In the genomic region with DNA sequence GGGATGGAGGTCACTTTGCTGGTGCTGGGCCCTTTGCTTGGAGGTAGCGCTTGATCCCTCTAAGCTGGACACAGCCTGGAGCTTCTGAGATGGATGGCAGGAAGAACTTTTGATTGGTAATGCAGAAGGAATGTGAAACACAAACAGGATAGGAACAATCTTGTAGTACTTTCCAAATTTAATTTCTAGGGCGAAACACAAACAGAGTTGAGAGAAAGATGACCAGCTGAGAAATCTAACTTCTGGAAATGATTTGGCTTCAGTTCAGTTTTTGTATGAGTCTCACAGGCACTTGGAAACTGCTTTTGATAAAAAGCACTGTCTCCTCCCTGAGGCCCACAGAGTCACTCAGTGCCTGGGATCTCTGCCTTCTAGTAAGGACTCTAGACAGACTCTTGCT, we compare ENCODE assay signal across 15 mouse cellular contexts. TPM values are rescaled to one million over a fixed set of nuclear protein-coding genes. Genes with fewer than 3 reads are reported as not detected.
DNase-seq lines count a peak whose midpoint lies in the region; ATAC-seq and TF ChIP-seq lines count a peak whose summit lies in the region.
"Had no signal": no experiment of that assay in that cellular context is flagged by ENCODE, and none has a peak within 500 bp of the region (broad histone marks: within the 10 kb centered on the region; RNA-seq: fewer than 3 reads in every experiment).

No protein-coding gene starts in this region.

- DNase-seq in gastrocnemius, adult 18-20 months (ENCODE audit: low spot score), result peak; percentile 40
- no peak for DNase-seq in gastrocnemius, postnatal 4 days (ENCODE audit: low spot score in 2 of 2)
- peak; percentile 43 for DNase-seq in liver, adult 2 months (ENCODE audit: extremely low read depth, low read depth, low spot score)
- peak; percentile 24 for DNase-seq in kidney, postnatal 10 days
- DNase-seq in stomach, postnatal 0 days (ENCODE audit: low spot score), result no peak
- no peak for DNase-seq in cerebellum, postnatal 14 days
- DNase-seq in thymus, adult 18-20 months, result no peak
- DNase-seq: adrenal gland, postnatal 25 days; B cell, adult 2 months; cerebellum, adult 2 months; gastrocnemius, postnatal 10 days; liver, postnatal 0 days; spleen, adult 18-20 months had no signal

- TF ChIP-seq CTCF in liver, adult 2 months (IDR thresholded peaks at IDR 0.05; ENCODE audit: low read depth, low read length), result no peak
- no peak for TF ChIP-seq CTCF in stomach, postnatal 0 days (IDR thresholded peaks at IDR 0.05; ENCODE audit: low read depth)

- H3K4me2 ChIP-seq in liver, embryonic 12.5 days, result no peak overlapping the region
- H3K4me2 ChIP-seq in stomach, postnatal 0 days (replicated peaks; ENCODE audit: low read depth), result no peak overlapping the region

- no peak overlapping the region for H3K27ac ChIP-seq in liver, adult 2 months (replicated peaks; ENCODE audit: insufficient read depth, low read depth, low read length)
- H3K27ac ChIP-seq in liver, embryonic 12.5 days, result no peak overlapping the region
- peak overlapping the region; percentile 36; the same call in 1 of the 2 replicates for H3K27ac ChIP-seq in stomach, postnatal 0 days (replicated peaks)

- no peaks in the 10 kb centered on the region for H3K36me3 ChIP-seq in liver, adult 2 months (ENCODE audit: control insufficient read depth, insufficient read depth, low read length)
- H3K36me3 ChIP-seq in liver, embryonic 12.5 days, result no peaks in the 10 kb centered on the region
- H3K36me3 ChIP-seq in stomach, postnatal 0 days (ENCODE audit: control insufficient read depth, insufficient read depth, low read length), result no peaks in the 10 kb centered on the region

- WGBS in liver, adult 2 months, result 85% methylated on average over 2 of the region's 2 CpGs
- WGBS in liver, embryonic 12.5 days (ENCODE audit: insufficient replicate concordance), result 70% methylated on average over 2 of the region's 2 CpGs
- WGBS in stomach, postnatal 0 days, result 41% methylated on average over 2 of the region's 2 CpGs

- H3K79me2 ChIP-seq in liver, adult 2 months (ENCODE audit: control insufficient read depth, insufficient read depth, low read length), result no peaks in the 10 kb centered on the region

- TF ChIP-seq EP300 in stomach, postnatal 0 days (optimal IDR thresholded peaks at IDR 0.05), result no peak

- no peaks in the 10 kb centered on the region for H3K27me3 ChIP-seq in liver, adult 2 months (ENCODE audit: control insufficient read depth, insufficient read depth, low read length)
- H3K27me3 ChIP-seq in liver, embryonic 12.5 days (replicated peaks), result no peaks in the 10 kb centered on the region
- H3K27me3 ChIP-seq in stomach, postnatal 0 days (ENCODE audit: control insufficient read depth, insufficient read depth, low read length), result no peaks in the 10 kb centered on the region

- no peak for TF ChIP-seq POLR2A in liver, adult 2 months (IDR thresholded peaks at IDR 0.05; ENCODE audit: extremely low read depth, insufficient read depth, low read length)

- H3K9me3 ChIP-seq in liver, embryonic 12.5 days (replicated peaks), result no peaks in the 10 kb centered on the region
- H3K9me3 ChIP-seq in stomach, postnatal 0 days (ENCODE audit: control insufficient read depth, low read length), result no peaks in the 10 kb centered on the region

- H3K9ac ChIP-seq in liver, adult 2 months (ENCODE audit: low read depth, low read length), result no peak overlapping the region
- H3K9ac ChIP-seq in liver, embryonic 12.5 days, result no peak overlapping the region
- no peak overlapping the region for H3K9ac ChIP-seq in stomach, postnatal 0 days (ENCODE audit: low read length)
- H3K9ac ChIP-seq: liver, postnatal 0 days had no signal

- H3K4me3 ChIP-seq in liver, adult 2 months (ENCODE audit: insufficient read depth, low read depth, low read length), result no peak overlapping the region
- H3K4me3 ChIP-seq in liver, embryonic 12.5 days, result no peak overlapping the region
- H3K4me3 ChIP-seq in stomach, postnatal 0 days (ENCODE audit: low read depth, low read length), result no peak overlapping the region

- no peaks in the 10 kb centered on the region for H3K4me1 ChIP-seq in liver, adult 2 months (ENCODE audit: control insufficient read depth, insufficient read depth, low read length)
- H3K4me1 ChIP-seq in liver, embryonic 12.5 days, result no peaks in the 10 kb centered on the region
- H3K4me1 ChIP-seq in stomach, postnatal 0 days (replicated peaks; ENCODE audit: control insufficient read depth, insufficient read depth), result no peaks in the 10 kb centered on the region

- no peak for ATAC-seq in liver, embryonic 12.5 days
- ATAC-seq in stomach, postnatal 0 days (ENCODE audit: low FRiP score, low TSS enrichment), result no peak; the same call in 1 of the 2 replicates
- ATAC-seq: liver, postnatal 0 days; midbrain, embryonic 16.5 days had no signal

RNA-seq across cellular contexts. Expression of gene Lhfp, which starts 18.6 kb away (rescaled TPM):
- total RNA-seq in gastrocnemius, adult 18-20 months (2021), result 10 to 100 TPM in 1 of 2 experiments, 1 to 10 TPM in 1; 7.7 to 10.6 TPM
- 10 to 100 TPM; 56.3 to 64.3 TPM for total RNA-seq in gastrocnemius, postnatal 4 days (2021)
- total RNA-seq in liver, adult 2 months (2014; rRNA removed), result 10.6 and 14.3 TPM in 2 replicates
- 14.2 and 15.3 TPM in 2 replicates for polyA plus RNA-seq in liver, adult 2 months (2012; rRNA removed)
- 6.3 and 6.9 TPM in 2 replicates for polyA plus RNA-seq in liver, embryonic 12.5 days (2016; fragmentation: Nextera tagmentation; extraction: Ambion mirVana)
- polyA plus RNA-seq in stomach, postnatal 0 days (2015; fragmentation: Nextera tagmentation; extraction: Ambion mirVana), result 37.4 and 39.3 TPM in 2 replicates

RNA-seq across cellular contexts. Expression of gene Cog6, which starts 42.9 kb away (rescaled TPM):
- 10 to 100 TPM; 42.5 to 47.2 TPM for total RNA-seq in gastrocnemius, adult 18-20 months (2021)
- 10 to 100 TPM; 29.9 to 33.6 TPM for total RNA-seq in gastrocnemius, postnatal 4 days (2021)
- total RNA-seq in liver, adult 2 months (2014; rRNA removed), result 19.1 and 20.0 TPM in 2 replicates
- polyA plus RNA-seq in liver, adult 2 months (2012; rRNA removed), result 10.8 and 12.0 TPM in 2 replicates
- polyA plus RNA-seq in liver, embryonic 12.5 days (2016; fragmentation: Nextera tagmentation; extraction: Ambion mirVana), result 19.2 and 21.5 TPM in 2 replicates
- polyA plus RNA-seq in stomach, postnatal 0 days (2015; fragmentation: Nextera tagmentation; extraction: Ambion mirVana), result 25.1 and 25.7 TPM in 2 replicates

Comparison
In these comparisons a context has a peak if more than half of its experiments do, and no peak if none do; other contexts are left out.
1. DNase-seq: peak in gastrocnemius, adult 18-20 months (single experiment), liver, adult 2 months (single experiment) and kidney, postnatal 10 days (single experiment); none in gastrocnemius, postnatal 4 days (0 of 2), stomach, postnatal 0 days (single experiment), cerebellum, postnatal 14 days (0 of 2) and thymus, adult 18-20 months (0 of 2).